Mouse (Mus musculus) hindbrain, postnatal 0 days (tissue): ENCODE results near the gene Esam. TPM values are rescaled to one million over a fixed set of nuclear protein-coding genes. Genes with fewer than 3 reads are reported as not detected.

Experiments used
- ATAC-seq: fragments of 200-750 bp; cut with Nextera tagmentation; 2 replicates; pipeline ENCODE4 v1.8.0; 2017; ENCODE audit warnings: mild to moderate bottlenecking, moderate TSS enrichment, moderate library complexity
- DNase-seq: peaks from one replicate; pipeline ENCODE4 v3.0.0-alpha.2; 2015; ENCODE audit warnings: low spot score
- H3K27ac ChIP-seq: fragments of 300-500 bp; sonication (generic); 2 replicates; pipeline ENCODE4 v1.5.1; 2014; ENCODE audit warnings: mild to moderate bottlenecking
- H3K27me3 ChIP-seq: fragments of 300-500 bp; sonication (generic); 2 replicates; pipeline ENCODE4 v1.6.1; 2014; ENCODE audit warnings: low read length, mixed read lengths; ENCODE audit not compliant: insufficient read depth
- H3K36me3 ChIP-seq: fragments of 300-500 bp; sonication (generic); 2 replicates; pipeline ENCODE4 v1.6.1; 2014; ENCODE audit warnings: low read length, mixed read lengths; ENCODE audit not compliant: insufficient read depth
- H3K4me1 ChIP-seq: fragments of 300-500 bp; sonication (generic); 2 replicates; pipeline ENCODE4 v1.6.1; 2014; ENCODE audit warnings: antibody characterized with exemption, low read length, mixed read lengths; ENCODE audit not compliant: insufficient read depth
- H3K4me2 ChIP-seq: fragments of 300-500 bp; sonication (generic); 2 replicates; pipeline ENCODE4 v1.6.1; 2014; ENCODE audit warnings: low read depth, mild to moderate bottlenecking, low read length, moderate library complexity, mixed read lengths
- H3K4me3 ChIP-seq: fragments of 300-500 bp; sonication (generic); 2 replicates; pipeline ENCODE4 v1.5.1; 2014; ENCODE audit warnings: low read length
- H3K9ac ChIP-seq: fragments of 300-500 bp; sonication (generic); replicated peaks from 2 replicates; pipeline ENCODE4 v1.6.1; 2014; ENCODE audit warnings: mild to moderate bottlenecking, low read length, moderate library complexity, mixed read lengths
- H3K9me3 ChIP-seq: fragments of 300-500 bp; sonication (generic); 2 replicates; pipeline ENCODE4 v1.6.1; 2016; ENCODE audit warnings: low read length, mixed read lengths
- CTCF ChIP-seq: IDR thresholded peaks from 2 replicates; pipeline ENCODE4 v1.5.1; 2016; ENCODE audit warnings: antibody characterized with exemption, control low read depth, low read depth
- WGBS: fragments of 180-500 bp; shearing (Covaris S2); extraction: QIAGEN DNeasy Blood & Tissue Kit; methylation state at CpG from one replicate; pipeline ENCODE4 v1.1.7; 2014; 5-methylcytosine and 5-hydroxymethylcytosine counted together
- polyA plus RNA-seq: library from polyadenylated mRNA; unstranded; fragments of >200 nt; fragmentation: Nextera tagmentation; extraction: Ambion mirVana; gene quantifications from 2 replicates; pipeline ENCODE4 v1.2.1, GENCODE M21; 2015
- total RNA-seq: library from RNA; depleted of rRNA; stranded (reverse); fragments of >200 nt; gene quantifications from 2 replicates; pipeline ENCODE4 v1.2.3, GENCODE M21; 2014; rRNA removed

Esam gene
- total RNA-seq (34.2 and 43.7 TPM in 2 replicates), polyA plus RNA-seq (36.1 and 37.9 TPM in 2 replicates)

DNA sequence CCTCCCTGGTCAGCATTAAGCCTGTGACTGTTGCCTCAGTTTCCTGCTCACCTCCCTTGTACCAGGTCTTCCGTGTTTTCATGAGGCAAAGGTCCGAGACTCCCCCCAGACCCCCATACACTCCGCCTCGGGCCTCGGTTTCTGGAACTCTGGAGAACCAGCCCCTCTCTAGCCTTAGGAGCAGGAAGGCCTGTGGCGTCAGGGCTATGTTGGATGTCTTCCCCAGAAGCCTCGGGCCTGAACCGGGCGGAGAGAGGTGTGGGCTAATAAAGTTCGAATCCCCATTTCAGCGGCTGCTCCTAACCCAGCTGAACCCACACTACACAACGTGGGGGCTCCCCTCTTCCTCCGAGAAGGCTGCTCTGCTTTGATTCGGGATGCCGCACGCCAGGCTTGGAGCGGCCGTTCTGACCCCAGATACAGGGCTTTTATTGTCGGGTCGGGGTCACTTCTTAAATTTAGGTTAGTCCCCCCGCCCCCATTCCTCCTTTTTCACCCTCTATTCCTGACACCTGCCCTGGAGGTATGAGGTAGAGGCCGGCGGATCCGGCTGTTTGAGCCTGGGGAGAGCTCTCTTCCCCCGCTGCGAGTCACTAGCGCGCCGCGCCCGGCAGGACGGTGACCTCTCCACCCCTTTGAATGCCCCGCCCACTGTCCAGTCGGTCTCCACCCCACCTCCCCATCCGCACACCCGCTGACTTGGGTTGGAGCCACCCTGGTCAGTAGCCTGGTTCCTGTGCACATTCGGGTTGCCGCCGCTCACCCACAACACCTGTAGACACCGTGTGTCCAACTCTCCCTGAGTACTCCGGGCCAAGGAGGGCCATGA lies at the start of gene Esam:
Gene Esam, plus strand, starts transcription at position 683 of the 829 bp plus-strand sequence.
- Histone ChIP-seq H3K4me2 (peak within 1 kb of the TSS; percentile 82), H3K36me3 (peaks cover 8% of the 10 kb centered on the region; the same call in 1 of the 2 replicates), H3K9me3 (no peaks in the 10 kb centered on the region), H3K4me3 (peak within 1 kb of the TSS; percentile 40), H3K27me3 (peaks cover 38% of the 10 kb centered on the region), H3K4me1 (peaks cover 9% of the 10 kb centered on the region; the same call in 1 of the 2 replicates), H3K27ac (peak within 1 kb of the TSS; percentile 56; the same call in 1 of the 2 replicates), H3K9ac (no peak within 1 kb of the TSS)
- 14% methylated on average over 41 of the region's 41 CpGs for WGBS
- no peak for TF ChIP-seq CTCF
- ATAC-seq: 0 out of 2 replicates have a peak, but pooled peaks have one; percentile 4
- DNase-seq: no peak

DNA sequence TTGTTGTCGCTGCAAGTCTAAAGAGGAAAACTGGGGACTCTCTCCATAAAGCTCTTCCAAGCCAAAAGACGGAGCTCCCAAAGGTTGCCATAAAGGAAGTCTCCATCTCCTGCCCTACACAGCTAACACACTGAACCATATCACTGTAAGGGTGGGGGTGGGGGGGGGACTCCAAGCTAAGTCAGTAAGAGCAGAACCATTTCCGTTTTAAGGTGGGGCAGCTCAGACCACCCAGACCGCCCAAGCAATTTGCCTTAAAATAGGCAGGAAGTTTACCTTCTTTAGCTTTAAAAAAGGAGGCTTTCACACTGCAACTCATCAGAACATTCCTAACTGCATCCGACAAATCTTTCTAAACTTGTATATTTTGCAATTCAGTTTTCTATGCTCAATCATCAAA lies 42.7 kb upstream of the Esam start:
- Histone ChIP-seq H3K27ac (no peak overlapping the region), H3K27me3 (no peaks in the 10 kb centered on the region), H3K4me3 (no peak overlapping the region), H3K4me1 (no peaks in the 10 kb centered on the region), H3K9me3 (no peaks in the 10 kb centered on the region), H3K9ac (no peak overlapping the region), H3K36me3 (no peaks in the 10 kb centered on the region), H3K4me2 (no peak overlapping the region)
- DNase-seq (no peak), ATAC-seq (no peak)
- TF ChIP-seq CTCF: no peak
- WGBS: 66% methylated on average over 5 of the region's 5 CpGs

DNA sequence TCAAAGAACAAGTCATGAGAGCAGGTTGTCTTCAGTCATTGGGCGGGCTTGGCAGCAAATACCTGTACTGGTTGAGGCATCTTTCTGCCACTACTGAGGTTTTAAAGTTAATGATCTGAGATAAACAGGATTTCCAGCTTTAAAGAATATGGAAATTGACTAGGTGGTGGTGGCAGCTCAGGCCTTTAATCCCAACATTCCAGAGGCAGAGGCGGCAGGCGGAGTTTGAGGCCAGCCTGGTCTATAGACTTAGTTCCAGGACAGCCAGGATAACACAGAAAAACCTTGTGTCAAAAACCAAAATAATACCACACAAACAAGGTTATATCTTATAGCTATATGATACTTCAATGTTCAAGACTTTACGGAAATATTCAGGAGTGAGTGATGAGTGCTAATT lies 39.8 kb upstream of the Esam start:
- H3K4me1 ChIP-seq: no peaks in the 10 kb centered on the region
- WGBS: 41% methylated on average over 4 of the region's 4 CpGs
- H3K27ac ChIP-seq: peak overlapping the region; percentile 99
- DNase-seq (no peak), ATAC-seq (no peak)
- H3K9me3 ChIP-seq: no peaks in the 10 kb centered on the region
- H3K4me3 ChIP-seq: peak overlapping the region; percentile 98
- TF ChIP-seq CTCF: no peak
- H3K9ac ChIP-seq: peak overlapping the region; percentile 91; the same call in 1 of the 2 replicates
- peak overlapping the region; percentile 83 for H3K4me2 ChIP-seq
- H3K27me3 ChIP-seq: no peaks in the 10 kb centered on the region
- H3K36me3 ChIP-seq: no peaks in the 10 kb centered on the region

DNA sequence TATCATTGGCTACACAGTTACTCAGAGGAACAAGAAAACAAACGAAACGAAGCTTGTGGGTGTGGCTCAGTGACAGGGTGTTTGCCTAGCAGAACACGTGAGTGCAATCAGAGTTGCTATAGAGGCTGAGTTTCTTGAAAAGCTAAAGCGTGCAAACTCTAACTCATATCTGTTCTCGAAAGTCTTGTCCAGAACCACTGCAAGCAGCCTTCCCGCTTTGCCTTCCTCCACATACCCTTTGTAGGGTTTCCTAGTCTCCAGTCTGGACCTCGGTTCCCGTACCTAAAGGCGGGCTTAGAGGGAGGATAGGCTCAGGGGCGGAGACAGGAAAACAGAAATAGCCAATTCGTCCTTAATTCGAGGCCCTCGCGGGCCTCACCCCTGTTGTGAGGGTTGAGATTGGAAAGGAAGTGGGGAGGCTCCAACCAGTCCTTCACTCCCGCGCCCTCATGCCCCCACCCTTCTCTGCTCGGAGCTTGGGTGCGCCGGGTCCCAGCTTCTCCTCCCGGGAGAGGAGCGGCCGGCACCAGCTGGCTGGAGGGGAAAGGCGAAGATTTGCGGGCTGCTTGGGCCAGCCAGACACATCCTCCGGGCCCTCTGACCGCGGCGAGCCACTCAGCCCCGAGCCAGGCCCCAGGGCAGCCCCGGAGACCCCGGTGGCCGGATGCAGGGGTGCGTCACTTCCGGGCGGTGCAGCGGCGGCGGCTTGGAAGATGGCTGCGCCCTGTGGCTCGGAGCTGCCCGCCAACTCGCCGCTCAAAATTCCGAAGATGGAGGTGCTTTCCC lies 39.1 kb upstream of the Esam start, which contains the start of gene Msantd2:
Gene Msantd2, plus strand, starts transcription at position 709 of the 786 bp plus-strand sequence.
- peak within 1 kb of the TSS; percentile 98 for H3K4me3 ChIP-seq
- ATAC-seq: peak; percentile 97
- H3K27ac ChIP-seq: peak within 1 kb of the TSS; percentile 99
- TF ChIP-seq CTCF: no peak
- WGBS: 0% methylated on average over 44 of the region's 44 CpGs
- H3K4me1 ChIP-seq: no peaks in the 10 kb centered on the region
- H3K9me3 ChIP-seq: no peaks in the 10 kb centered on the region
- no peaks in the 10 kb centered on the region for H3K36me3 ChIP-seq
- DNase-seq: peak; percentile 89
- no peaks in the 10 kb centered on the region for H3K27me3 ChIP-seq
- H3K4me2 ChIP-seq: peak within 1 kb of the TSS; percentile 83
- peak within 1 kb of the TSS; percentile 91 for H3K9ac ChIP-seq

DNA sequence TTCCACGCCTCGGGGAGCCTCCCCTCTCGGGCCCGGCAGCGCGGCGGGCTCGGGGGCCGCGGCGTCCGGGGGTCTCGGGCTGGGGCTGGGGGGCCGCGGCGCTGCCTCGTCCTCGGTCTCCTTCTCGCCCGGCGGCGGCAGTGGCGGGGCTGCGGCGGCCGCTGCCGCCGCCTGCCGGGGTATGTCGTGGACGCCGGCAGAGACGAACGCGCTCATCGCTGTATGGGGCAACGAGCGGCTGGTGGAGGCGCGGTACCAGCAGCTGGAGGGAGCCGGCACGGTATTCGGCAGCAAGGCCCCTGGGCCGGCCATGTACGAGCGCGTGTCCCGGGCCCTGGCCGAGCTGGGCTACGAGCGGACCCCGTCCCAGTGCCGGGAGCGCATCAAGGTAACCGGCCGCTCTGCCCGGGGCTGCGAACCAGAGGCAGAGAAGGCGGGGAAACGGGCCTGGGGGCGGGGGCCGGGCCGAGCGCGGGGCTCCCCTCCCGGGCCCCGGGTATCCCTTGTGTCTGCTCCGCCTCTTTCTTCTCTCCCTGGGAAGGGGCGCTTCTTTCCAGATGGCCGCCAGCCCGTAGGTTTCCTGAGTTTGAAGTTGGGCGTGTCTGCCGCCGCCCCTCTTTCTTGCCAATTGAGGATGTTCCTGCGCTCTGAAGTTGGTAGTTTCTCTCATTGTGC lies 38.3 kb upstream of the Esam start:
- H3K9ac ChIP-seq: peak overlapping the region; percentile 91
- 2% methylated on average over 57 of the region's 75 CpGs for WGBS
- H3K36me3 ChIP-seq: no peaks in the 10 kb centered on the region
- H3K4me2 ChIP-seq: peak overlapping the region; percentile 83
- peak overlapping the region; percentile 98 for H3K4me3 ChIP-seq
- peak overlapping the region; percentile 99 for H3K27ac ChIP-seq
- DNase-seq: peak; percentile 52
- no peak for TF ChIP-seq CTCF
- no peaks in the 10 kb centered on the region for H3K9me3 ChIP-seq
- peak; percentile 76 for ATAC-seq
- no peaks in the 10 kb centered on the region for H3K4me1 ChIP-seq
- H3K27me3 ChIP-seq: no peaks in the 10 kb centered on the region

DNA sequence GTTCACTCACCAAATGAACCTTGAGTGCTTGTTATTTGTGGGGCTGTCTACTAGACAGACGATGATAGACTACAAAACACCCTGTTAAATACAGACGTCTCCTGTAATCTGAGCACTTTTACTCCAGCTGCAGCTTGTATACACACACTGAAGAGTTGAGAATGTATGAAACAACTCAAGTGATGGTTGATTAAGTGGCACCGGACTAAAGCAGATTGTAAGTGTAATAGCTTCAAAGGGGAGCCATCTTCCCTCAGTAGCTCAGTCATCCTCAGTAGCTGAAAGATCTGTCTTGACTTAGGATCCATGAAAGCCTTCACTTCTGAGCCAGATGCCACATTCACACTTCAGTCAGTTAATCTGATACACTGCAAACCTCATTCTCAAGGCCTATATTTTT lies 32.1 kb upstream of the Esam start:
- DNase-seq: no peak
- no peaks in the 10 kb centered on the region for H3K9me3 ChIP-seq
- no peak overlapping the region for H3K9ac ChIP-seq
- H3K4me2 ChIP-seq: no peak overlapping the region
- H3K27me3 ChIP-seq: no peaks in the 10 kb centered on the region
- no peak for ATAC-seq
- 75% methylated on average over 3 of the region's 3 CpGs for WGBS
- no peak overlapping the region for H3K27ac ChIP-seq
- H3K4me3 ChIP-seq: no peak overlapping the region
- no peak for TF ChIP-seq CTCF
- no peaks in the 10 kb centered on the region for H3K36me3 ChIP-seq
- no peaks in the 10 kb centered on the region for H3K4me1 ChIP-seq
